Mouse (Mus musculus): ENCODE data around the gene Osgin1.

Gene Osgin1

DNA sequence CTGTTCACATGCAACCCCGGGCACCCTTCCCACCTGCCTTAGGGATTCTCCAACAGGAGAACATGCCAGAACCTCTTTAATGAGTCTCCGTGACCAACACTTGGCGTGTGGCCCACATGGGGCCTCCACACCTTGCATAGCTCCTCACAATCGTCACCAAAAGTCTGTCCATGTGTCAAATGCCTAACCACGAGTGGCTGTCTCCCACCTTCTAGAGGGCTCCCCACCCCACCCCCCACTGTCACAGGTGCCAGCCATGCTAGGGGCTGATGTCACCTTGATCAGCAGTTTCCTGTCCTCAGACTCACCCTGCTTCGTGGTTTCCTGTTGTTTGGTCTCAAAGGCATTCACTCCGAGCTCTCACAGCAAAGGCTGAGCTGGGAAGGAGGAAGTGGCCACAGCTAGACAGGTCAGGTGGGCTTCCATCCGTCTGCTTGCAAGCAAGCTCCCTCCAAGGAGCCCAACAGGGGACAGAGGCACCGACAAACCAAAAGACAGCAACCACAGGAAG is 10.2 kb upstream of the Osgin1 start:
- DNase-seq (ENCODE audit: low spot score in 2 of 2) = peak; percentile 66 to 86

DNA sequence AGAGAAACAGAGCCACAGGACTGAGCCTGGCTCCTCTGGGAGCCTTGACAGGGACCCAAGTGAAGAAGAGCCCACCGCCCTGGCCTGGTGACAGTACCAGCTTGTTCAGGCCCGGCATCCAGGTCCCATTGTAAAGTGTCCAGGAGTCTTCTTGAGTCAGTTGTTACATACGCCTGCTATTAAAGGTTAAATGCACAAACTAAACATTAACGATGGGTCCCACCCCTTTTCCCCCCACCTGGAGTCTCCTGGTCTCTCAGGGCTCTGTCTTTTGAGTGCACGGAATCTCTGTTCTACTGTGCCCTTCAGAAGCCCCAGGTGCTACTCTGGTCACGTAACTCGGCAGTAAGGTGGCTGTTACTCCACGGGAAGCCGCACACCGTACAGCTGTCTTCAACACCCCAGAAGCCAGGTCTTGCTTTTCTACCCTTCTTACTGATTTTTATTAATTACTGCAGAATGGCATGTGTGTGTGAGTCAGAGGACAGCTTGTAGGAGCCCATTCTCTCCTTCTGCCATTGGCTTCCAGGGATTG is 9.7 kb upstream of the Osgin1 start:
- DNase-seq (ENCODE audit: low spot score in 2 of 2) = no peak

DNA sequence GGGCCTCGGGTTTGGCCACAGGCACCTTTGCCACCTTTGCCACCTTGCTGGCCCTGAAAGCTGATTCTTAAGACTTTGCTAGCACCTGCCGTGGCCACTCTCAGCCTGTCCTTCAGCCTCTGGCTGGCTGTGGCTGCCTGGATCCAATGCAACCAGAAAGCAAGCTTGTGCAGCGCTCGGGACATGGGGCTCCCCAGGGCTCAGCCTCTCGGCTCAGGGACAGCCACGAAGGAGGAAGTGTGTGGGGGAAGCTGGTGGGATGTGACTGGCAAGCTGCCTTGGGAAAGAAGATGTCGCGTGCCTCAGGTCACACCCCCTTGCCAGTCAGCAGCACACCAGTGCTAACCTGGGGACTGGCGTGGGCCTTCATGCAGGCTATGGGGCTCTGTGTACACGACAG is 9.2 kb upstream of the Osgin1 start:
- DNase-seq (ENCODE audit: low spot score in 2 of 2) = peak in 1 of 2 experiments; percentile 53

DNA sequence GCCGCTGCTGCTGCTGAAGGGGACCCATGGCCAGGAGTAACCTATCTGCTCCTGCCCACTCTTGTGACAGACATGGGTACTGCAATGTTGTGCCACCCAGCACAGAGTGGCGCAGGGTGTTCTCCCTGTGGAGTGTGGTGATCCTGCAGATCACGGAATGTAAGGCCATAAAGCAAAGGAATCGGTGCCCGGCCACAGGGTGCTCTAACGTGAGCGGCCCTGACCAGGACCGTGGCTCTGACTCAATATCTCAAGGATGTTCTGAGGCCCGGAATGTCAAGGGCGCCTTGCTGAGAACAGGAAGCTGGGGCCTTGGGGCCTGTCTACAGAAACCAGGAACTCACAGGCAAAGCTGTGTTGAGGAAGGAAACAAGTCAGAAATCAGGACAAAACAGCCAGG is 8.4 kb upstream of the Osgin1 start:
- DNase-seq (ENCODE audit: low spot score in 2 of 2) = peak; percentile 67 to 89

DNA sequence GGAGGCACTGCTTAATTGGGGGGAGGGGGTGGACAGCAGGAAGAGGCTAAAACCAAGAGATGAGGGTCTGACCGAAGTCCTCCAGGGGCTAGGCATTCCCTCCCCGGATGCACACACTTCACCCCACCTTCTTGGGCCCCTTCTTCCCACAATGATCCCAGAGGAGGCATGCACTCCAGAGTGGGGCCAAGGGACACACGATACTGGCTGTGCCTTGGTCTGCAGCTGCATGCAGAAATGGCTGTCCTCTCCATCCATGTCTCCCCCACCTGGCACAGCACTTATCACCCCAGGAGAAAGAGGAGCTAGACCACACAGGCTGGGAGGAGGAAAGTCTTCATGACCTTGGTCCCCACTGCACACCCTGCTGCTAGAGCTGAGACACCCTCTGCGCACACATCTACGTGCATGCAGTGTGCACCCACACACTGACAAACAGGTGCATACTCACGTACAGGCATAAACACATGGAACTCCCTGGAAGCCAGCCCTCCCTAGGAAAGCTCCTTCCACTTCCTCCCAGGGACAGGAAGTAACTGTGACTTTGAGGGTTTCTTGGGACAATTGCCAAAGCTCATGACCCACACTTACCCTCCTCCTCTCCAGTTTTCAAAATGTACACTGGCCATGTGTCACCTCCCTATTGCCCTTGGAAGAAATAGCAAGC is 7.7 kb upstream of the Osgin1 start:
- peak; percentile 51 to 72 for DNase-seq (ENCODE audit: low spot score in 2 of 2)

DNA sequence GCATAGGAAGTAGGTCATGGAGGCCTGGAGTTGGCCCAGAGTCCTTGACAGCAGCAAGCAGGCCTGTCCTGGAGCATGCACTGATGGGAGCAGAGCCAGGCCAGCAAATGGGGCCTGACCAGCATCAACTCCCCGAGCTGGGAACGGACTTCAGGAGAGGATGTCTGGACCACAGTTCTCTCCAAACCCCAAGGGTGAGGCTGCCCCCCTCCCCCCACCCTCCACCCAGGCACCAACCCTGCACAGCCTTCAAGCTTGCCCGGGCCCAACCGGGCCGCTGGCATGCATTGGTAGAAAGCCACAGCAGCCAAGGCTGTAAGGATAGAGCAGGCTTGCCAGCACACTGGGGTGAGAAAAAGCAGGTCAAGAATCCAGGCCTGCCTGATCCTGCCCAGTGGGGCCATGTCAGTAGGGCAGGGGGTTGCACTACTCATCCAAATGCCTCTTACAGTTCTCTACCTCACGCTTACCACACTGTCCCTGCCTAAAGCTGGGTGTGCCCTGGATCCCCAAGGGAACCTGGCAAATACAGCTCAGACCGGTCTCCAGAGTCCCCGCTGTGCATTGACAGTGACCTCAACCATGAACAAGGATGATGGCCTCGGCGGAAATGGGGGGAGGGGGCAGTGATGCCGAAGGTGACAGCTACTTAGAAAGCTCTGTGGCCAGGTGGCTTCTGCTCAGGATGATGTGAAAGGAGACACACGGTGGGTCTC is 6.1 kb upstream of the Osgin1 start:
- peak; percentile 52 to 58 for DNase-seq (ENCODE audit: low spot score in 2 of 2)

DNA sequence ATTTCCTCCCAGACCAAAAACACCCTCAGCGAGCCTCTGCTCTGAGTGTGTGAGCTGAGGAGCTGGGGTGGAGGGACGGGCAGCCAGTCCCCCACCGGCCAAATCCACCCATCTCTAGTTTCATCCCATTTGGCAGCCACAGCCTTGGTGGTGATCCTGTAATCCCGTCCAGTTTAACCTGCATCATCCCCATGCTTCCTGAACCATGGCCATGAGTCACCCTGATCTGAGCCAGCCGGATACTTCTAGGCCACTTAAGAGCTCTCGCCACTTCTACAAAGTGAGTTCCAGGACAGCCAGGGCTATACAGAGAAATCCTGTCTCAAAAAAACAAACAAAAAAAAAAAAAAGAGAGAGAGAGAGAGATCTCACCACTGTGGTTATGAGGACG is 5.6 kb upstream of the Osgin1 start:
- no peak for DNase-seq (ENCODE audit: low spot score in 2 of 2)

DNA sequence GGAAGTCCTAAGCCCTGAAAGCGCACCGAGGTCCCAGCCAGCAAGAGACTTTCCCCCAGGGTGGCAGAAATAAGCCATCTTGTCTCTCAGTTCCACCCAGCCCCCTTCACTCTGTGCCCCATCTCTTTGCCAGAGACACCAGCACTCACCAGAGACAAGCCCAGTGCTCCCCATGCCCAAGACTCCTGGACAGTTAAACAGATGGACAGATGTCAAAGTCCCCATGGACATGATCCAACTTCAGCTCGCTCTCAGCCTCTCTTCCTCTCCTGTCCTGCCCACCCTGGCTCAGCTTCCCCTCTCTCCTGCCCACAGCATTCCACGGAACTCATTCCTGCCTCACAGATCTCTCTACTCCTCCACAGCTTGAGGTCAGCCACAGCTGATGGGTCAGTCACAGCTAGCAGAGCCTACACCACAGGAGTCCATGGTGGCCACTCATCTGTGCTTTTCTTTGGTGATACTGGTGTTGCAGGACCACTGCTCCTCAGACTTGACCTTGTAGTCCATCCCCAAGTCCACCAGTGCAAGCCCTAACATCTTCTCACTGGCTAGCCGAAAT is 5.1 kb upstream of the Osgin1 start:
- DNase-seq (ENCODE audit: low spot score in 2 of 2) = no peak

DNA sequence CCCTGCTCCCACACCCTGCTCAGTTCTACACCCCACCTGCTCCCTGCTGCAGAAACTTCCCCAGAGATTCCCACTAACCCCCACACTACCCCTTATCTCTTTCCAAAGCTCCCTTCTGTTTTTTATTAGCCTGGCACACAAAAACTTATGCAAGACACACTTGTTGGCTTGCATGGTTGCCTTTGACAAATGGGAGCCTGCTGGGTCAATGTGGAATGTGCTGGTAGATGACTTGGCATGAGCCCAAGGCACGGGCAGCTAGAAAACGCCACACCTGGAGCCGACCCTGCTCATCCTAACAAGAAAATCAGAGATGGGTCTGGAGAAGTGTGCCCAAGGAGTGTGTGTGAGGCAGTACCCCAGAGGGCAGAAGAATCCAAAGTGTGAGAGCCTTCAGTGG is 4.4 kb upstream of the Osgin1 start:
- no peak for DNase-seq (ENCODE audit: low spot score in 2 of 2)

DNA sequence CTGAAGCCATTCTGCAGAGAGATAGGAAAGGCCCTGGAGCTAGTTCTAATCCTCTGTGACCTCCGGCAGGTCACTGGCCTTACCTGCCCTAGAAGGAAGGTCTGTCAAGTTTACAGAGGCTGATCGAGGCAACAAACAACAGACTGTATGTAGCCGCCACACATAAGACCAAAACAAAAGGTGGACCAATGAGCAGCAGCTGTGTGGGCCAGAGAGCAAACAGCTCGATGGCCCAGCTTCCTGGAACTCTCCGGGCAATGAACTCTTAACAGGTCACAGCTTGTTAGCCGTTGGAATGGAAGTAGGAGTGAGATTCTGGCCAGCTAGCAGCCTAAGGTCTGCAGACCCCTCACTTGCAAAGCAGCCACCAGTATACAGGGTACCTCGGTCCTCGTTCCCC is 3.7 kb upstream of the Osgin1 start:
- DNase-seq (ENCODE audit: low spot score in 2 of 2) = no peak

DNA sequence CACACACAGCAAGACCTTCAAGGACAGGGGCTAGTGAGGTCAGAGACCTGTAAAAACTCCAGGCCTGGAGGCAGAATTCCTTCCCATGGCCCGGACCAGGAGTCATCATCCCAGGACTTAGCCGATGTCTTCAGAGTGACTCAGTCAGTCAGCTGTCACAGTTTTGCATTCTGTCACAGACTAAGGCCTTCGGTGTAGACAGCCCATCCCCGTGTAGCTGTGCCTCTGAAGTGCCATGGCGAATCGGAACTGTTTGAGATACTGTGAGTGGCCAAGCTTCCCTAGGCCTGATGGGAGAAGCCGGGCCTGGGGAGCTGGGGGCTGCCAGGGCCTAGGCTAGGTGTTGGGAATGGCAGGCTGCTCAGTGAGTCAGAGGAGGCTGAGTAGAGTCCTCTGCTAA is 3.2 kb upstream of the Osgin1 start:
- DNase-seq (ENCODE audit: low spot score in 2 of 2) = no peak

DNA sequence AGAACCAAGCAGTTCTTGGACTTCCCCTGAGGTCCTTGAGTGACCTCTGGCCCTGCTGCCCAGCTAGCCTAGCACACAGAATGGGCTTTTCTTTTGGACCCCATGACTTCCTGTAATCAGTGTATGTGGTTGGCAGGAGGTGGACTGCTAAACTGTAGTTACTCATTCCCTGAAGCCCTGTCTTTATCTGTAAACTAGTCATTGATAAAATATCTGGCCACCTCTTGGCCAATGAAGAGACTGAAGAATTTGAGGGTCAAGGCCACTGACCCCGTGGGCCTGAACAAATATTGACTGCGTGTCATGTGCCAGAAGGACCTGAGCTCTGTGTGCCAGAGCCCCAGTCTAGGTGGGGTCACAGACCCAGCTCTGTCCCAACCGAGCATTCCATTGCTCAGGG is 1.6 kb upstream of the Osgin1 start:
- no peak for DNase-seq (ENCODE audit: low spot score in 2 of 2)

DNA sequence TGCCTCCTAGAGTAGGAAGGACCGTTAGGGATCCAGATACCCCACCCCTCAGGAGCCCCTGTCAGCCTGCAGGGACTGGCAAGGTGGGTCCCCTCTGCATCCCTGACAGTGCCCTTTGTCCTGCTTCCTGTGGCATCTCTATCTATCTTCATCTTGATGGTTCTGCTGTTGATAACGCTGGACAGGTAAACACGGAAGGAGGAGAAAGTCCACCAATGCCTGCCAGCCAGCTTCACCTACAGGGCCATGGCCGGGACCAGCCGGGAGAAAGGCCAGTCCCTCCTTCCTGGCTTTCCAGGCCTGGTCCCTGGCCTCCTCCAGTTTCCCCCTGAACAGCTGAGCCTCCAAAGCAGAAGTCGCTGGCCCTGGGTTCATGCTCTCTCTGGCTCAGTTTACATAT is 645 bp downstream of the Osgin1 start:
- no peak for DNase-seq (ENCODE audit: low spot score in 2 of 2)

DNA sequence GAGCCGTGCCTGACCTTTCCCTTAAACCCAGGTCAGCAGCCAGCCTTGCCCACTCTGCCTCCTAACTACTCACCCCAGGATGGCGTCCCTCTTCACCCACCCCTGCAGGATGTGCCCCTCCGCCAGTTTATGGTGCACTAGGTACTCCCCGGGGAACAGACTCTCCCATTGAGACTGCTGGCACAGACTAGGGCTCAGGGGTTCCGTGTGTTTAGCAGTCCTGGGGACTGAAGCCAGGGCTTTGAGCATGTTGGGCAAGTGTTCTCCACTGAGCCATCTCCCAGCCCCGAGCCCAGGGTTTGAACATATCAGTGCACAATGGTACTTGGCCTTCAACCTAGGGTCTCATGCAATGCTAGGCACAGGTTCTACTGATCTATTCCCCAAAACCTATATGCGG is 1.6 kb downstream of the Osgin1 start:
- DNase-seq (ENCODE audit: low spot score in 2 of 2) = no peak

DNA sequence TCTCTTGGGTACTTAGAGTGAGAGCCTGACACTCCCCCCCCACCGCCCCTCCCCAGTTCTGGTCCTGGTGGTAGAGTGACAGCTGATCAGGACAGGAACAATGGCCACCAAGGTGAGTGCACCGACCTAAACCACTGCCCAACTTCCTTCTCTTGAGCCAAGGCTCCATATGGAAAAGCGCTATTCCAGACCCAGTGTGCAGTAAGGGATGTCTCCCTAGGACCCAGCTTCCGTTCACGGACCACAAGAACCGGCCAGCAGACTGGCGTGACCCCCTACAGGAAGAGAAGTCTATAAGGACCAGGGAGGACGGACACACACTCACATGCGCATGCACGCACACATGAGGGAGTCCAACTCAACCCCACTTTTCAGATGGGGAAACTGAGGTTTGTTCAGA is 2.4 kb downstream of the Osgin1 start:
- peak in 1 of 2 experiments; percentile 56 for DNase-seq (ENCODE audit: low spot score in 2 of 2)

DNA sequence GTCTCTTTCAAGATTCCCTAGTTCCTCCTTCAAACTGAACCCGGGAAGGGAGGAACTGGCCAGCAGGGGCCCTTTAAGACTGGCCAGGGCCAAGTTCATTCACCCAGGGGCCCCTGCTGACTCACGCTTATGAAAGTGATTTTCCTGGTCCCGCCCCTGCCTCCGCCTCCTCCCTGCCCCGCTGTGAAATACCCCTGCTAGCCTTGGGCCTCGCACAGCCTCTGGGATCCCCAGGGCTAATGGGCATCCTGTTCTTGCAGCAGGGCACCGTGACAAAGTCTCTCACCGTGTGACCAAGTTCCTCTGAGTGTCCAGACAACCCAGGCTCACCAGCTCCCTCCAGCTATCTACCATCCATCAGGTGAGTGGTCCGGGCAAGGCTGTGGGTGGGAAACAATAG is 3.0 kb downstream of the Osgin1 start:
- peak; percentile 92 for DNase-seq (ENCODE audit: low spot score in 2 of 2)

DNA sequence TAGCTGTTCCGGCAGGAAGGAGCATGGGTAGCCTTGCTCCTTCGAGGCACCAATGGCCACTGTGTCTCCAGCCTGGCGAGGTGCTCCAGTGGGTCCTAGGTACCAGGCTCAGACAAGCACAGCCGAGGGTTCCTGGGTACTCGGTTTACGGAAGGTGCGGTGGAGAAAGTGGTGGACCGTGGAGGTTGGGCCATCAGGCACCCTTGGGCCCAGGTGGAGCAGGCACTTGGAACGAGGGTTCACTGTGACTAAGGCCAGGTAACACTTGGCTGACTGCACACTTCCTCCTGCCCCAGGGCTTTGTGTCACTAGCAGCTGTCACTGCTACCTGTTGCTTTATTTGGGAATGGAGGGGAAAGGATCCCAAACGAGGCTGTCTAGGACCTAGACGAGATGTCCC is 3.6 kb downstream of the Osgin1 start:
- DNase-seq (ENCODE audit: low spot score in 2 of 2) = peak in 1 of 2 experiments; percentile 34

DNA sequence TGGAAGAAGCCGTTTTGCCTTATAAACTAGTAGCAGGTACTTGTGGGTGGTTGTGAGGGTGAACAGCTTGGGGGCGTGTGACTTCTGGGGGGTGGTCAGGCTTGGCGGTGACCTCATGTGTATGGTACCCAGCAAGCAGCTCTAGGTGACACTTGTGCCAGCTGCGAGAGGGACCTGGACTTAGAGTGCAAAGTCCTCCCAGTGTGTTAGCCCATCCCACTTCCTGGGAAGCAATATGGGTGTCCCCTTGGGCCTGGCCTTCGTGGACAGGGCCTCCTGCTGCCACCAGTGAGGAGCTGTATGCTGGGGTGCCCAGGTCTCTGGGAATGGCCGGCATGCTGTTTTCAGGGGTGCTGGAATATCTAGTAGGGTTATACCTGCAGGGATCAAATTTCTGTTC is 5.0 kb downstream of the Osgin1 start:
- DNase-seq (ENCODE audit: low spot score in 2 of 2) = no peak

DNA sequence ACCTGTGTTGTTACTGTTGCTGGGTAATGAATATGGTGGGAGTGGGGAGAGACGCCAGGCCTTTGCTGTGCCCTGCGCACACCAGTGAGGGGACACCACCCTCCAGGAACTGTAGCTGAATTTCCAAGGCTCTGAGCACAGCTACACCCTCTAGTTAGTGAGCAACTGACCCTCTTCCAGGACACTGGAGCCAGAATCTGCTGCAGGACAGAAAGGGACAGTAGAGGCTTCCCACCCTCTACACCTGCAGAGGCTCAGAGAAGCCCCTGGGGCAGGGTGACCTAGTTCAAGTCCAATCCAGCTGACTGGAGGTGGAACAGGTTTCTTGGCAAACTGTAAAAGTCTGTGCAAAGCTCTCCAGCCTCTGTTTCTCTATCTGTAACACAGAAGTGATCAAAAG is 5.5 kb downstream of the Osgin1 start:
- no peak for DNase-seq (ENCODE audit: low spot score in 2 of 2)

DNA sequence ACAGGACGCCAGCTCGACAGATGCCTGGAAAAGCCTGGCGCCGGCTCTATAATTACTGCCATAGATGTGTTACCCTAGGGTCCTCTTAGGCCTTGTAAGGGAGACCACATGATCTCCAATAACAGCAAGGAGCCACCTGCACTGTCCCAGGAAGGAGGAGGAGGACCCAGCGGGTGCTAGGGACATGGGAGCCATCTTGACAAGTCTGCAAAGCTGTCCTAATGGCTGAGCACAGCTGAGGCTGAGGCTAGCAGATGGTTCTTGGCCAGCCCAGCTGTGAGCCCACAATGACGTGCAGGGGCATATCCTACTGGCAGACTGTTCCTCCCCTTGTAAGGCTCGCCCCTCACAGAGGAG is 5.9 kb downstream of the Osgin1 start:
- no peak for DNase-seq (ENCODE audit: low spot score in 2 of 2)

DNA sequence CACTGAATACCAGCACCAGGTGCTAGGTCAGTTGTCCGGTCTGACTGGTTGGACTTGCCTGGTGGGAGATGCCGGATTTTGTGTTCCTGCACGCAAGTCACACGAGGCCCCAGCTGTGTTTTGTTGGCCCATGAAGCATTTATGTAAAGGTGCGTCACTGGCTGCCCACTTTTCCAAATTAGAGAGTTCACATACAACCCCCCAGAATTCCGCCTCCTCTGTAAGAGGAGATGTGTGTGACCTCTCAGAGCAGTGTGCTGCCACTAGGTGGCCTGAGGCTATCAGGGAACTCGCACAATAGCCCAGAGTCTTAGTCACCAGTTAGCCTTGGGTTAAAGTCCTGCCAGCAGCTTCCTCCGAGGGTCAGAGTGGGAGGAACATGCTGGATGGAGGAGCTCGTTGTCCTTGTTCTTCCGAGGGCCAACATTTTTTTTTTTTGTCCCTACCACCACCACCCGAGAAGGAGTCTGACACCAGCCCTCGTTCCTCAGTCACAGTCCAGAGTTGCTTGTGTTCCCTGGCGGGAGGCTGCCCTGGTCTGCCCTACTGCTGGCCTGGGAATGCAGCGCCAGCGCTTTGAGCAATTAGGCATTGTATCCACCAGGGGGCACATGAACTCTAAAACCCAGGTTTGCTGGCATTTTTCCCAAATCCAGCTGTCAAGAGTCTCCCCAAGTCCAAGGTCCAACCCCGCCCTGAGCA is 6.5 kb downstream of the Osgin1 start:
- peak; percentile 85 to 91 for DNase-seq (ENCODE audit: low spot score in 2 of 2)

DNA sequence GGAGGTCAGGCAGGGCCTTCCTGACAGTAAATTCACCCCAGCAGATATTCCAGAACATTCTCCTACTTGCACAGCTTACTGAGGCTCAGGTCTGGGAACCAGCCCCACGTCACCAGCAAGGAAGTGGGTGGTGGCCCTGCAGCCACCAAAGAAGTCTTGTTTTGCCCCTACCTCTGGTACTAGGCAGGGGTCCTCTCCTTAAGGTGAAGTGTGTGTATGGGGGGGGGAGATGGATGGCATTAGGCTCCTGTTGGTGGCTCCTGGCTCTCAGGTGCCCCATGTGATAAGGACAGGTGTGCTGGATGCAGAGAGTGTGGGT is 7.0 kb downstream of the Osgin1 start:
- DNase-seq (ENCODE audit: low spot score in 2 of 2) = no peak

DNA sequence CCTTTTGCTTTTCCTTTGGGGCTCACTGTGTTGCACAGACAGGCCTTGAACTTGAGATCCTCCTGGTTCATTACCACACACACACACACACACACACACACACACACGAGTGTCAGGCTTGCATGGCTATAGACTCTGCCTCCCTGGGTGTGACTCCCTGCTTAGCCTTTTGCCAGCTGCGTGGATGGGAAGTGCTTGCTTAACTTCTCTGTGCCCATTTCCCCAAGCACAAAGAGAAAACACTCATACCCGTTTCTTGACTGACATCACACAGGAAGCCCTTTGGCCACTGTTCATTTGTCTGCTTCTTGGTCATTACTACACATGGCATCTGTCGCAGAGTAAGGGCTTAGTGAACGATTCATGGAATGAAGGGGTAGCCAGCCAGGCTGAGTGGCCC is 8.1 kb downstream of the Osgin1 start:
- DNase-seq (ENCODE audit: low spot score in 2 of 2) = no peak
